Mouse (Mus musculus) MEL (cell line): ENCODE results near the gene 2010109A12Rik. TPM values are rescaled to one million over a fixed set of nuclear protein-coding genes. Genes with fewer than 3 reads are reported as not detected.

ENCODE experiments used
- DNase-seq: peaks from one replicate; pipeline ENCODE4 v3.0.0; 2011; ENCODE audit warnings: low read depth, low spot score
- H3K27ac ChIP-seq: 2 replicates; pipeline ENCODE4 v1.5.1; 2012; ENCODE audit warnings: low read depth, mild to moderate bottlenecking, control low read depth, low read length, moderate library complexity; ENCODE audit not compliant: control insufficient read depth
- H3K27me3 ChIP-seq, 2 experiments: fragments of 150-350 bp in 1 of 2; sonication (generic) in 1 of 2; 2 replicates each; pipeline ENCODE4 v1.6.1; 2012; ENCODE audit warnings: low read length in 2 of 2, mild to moderate bottlenecking in 2 of 2, improper control_type of control experiment in 1 of 2, moderate library complexity in 1 of 2; ENCODE audit not compliant: insufficient read depth in 2 of 2, control insufficient read depth in 1 of 2
- H3K36me3 ChIP-seq, 2 experiments: 2 replicates each; pipeline ENCODE4 v1.6.1; 2012 to 2014; ENCODE audit warnings: low read length in 2 of 2, improper control_type of control experiment in 1 of 2, inconsistent platforms in 1 of 2, mild to moderate bottlenecking in 1 of 2; ENCODE audit not compliant: insufficient read depth in 2 of 2, control insufficient read depth in 1 of 2
- H3K4me1 ChIP-seq, 2 experiments: fragments of 150-350 bp in 1 of 2; sonication (generic) in 1 of 2; 2 replicates each; pipeline ENCODE4 v1.6.1; 2012; ENCODE audit warnings: low read length in 2 of 2, improper control_type of control experiment in 1 of 2, mild to moderate bottlenecking in 1 of 2; ENCODE audit not compliant: insufficient read depth in 2 of 2, control insufficient read depth in 1 of 2
- H3K4me3 ChIP-seq, 2 experiments: fragments of 150-350 bp in 1 of 2; sonication (generic) in 1 of 2; 2 replicates each; pipeline ENCODE4 v1.5.1; 2012; ENCODE audit warnings: low read depth in 2 of 2, low read length in 2 of 2, mild to moderate bottlenecking in 2 of 2, moderate library complexity in 2 of 2, control low read depth in 1 of 2, improper control_type of control experiment in 1 of 2; ENCODE audit not compliant: control insufficient read depth in 1 of 2, insufficient read depth in 1 of 2
- H3K79me2 ChIP-seq: 2 replicates; pipeline ENCODE4 v1.6.1; 2012; ENCODE audit warnings: mild to moderate bottlenecking, low read length, moderate library complexity; ENCODE audit not compliant: control insufficient read depth, poor library complexity, insufficient read depth
- H3K9ac ChIP-seq: 2 replicates; pipeline ENCODE4 v1.6.1; 2012; ENCODE audit warnings: low read depth, mild to moderate bottlenecking, control low read depth, low read length, moderate library complexity; ENCODE audit not compliant: control insufficient read depth, poor library complexity, severe bottlenecking
- H3K9me3 ChIP-seq: fragments of 150-350 bp; sonication (generic); replicated peaks from 2 replicates; pipeline ENCODE4 v1.6.1; 2012; ENCODE audit warnings: mild to moderate bottlenecking, low read length, improper control_type of control experiment, moderate library complexity; ENCODE audit not compliant: insufficient read depth
- CHD1 ChIP-seq: IDR thresholded peaks from 2 replicates; pipeline ENCODE4 v1.6.1; 2012; ENCODE audit warnings: low read depth, mild to moderate bottlenecking, inconsistent platforms, low read length, improper control_type of control experiment
- CTCF ChIP-seq, 3 experiments: IDR thresholded peaks in 2 of 3; conservative IDR thresholded peaks in 1 of 3; 2 replicates each; pipeline ENCODE4 v1.5.1; 2011 to 2012; ENCODE audit warnings: low read length in 3 of 3, low read depth in 2 of 3, mild to moderate bottlenecking in 2 of 3, improper control_type of control experiment in 1 of 3, inconsistent platforms in 1 of 3, mixed read lengths in 1 of 3, moderate library complexity in 1 of 3; ENCODE audit not compliant: control insufficient read depth in 1 of 3, insufficient read depth in 1 of 3, poor library complexity in 1 of 3, severe bottlenecking in 1 of 3
- EP300 ChIP-seq, 2 experiments: IDR thresholded peaks; 2 replicates each; pipeline ENCODE4 v1.6.1; 2011; ENCODE audit warnings: improper control_type of control experiment in 2 of 2, low read length in 2 of 2, low read depth in 1 of 2, mild to moderate bottlenecking in 1 of 2
- GABPA ChIP-seq: IDR thresholded peaks from 2 replicates; pipeline ENCODE4 v1.6.1; 2012; ENCODE audit warnings: low read depth, mild to moderate bottlenecking, inconsistent platforms, low read length, improper control_type of control experiment, moderate library complexity
- HCFC1 ChIP-seq: IDR thresholded peaks from 2 replicates; pipeline ENCODE4 v1.6.1; 2012; ENCODE audit warnings: low read depth, mild to moderate bottlenecking, inconsistent platforms, low read length, improper control_type of control experiment, moderate library complexity
- KAT2A ChIP-seq: conservative IDR thresholded peaks from 2 replicates; pipeline ENCODE4 v1.6.1; 2012; ENCODE audit warnings: low read depth, low read length, improper control_type of control experiment, inconsistent platforms
- MAFK ChIP-seq: IDR thresholded peaks from 2 replicates; pipeline ENCODE4 v1.6.1; 2011; ENCODE audit warnings: low read depth, mild to moderate bottlenecking, low read length, improper control_type of control experiment, borderline replicate concordance
- MAZ ChIP-seq: IDR thresholded peaks from 2 replicates; pipeline ENCODE4 v1.6.1; 2012; ENCODE audit warnings: low read depth, mild to moderate bottlenecking, inconsistent platforms, low read length, improper control_type of control experiment
- MXI1 ChIP-seq: IDR thresholded peaks from 2 replicates; pipeline ENCODE4 v1.6.1; 2011; ENCODE audit warnings: mild to moderate bottlenecking, low read depth, low read length, improper control_type of control experiment
- MYB ChIP-seq: IDR thresholded peaks from 2 replicates; pipeline ENCODE4 v1.6.1; 2011; ENCODE audit warnings: mild to moderate bottlenecking, low read depth, low read length, improper control_type of control experiment
- MYC ChIP-seq: IDR thresholded peaks from 2 replicates; pipeline ENCODE4 v1.6.1; 2011; ENCODE audit warnings: low read depth, mild to moderate bottlenecking, low read length, improper control_type of control experiment, moderate library complexity
- NELFE ChIP-seq: IDR thresholded peaks from 2 replicates; pipeline ENCODE4 v1.6.1; 2011; ENCODE audit warnings: low read depth, low read length, improper control_type of control experiment
- POLR2AphosphoS5 ChIP-seq: IDR thresholded peaks from 2 replicates; pipeline ENCODE4 v1.6.1; 2012; ENCODE audit warnings: low read depth, borderline replicate concordance, mild to moderate bottlenecking, inconsistent platforms, low read length, moderate library complexity, mixed read lengths
- SMC3 ChIP-seq: IDR thresholded peaks from 2 replicates; pipeline ENCODE4 v1.6.1; 2011; ENCODE audit warnings: low read depth, low read length, improper control_type of control experiment
- TAL1 ChIP-seq: IDR thresholded peaks from 2 replicates; pipeline ENCODE4 v1.6.1; 2012; ENCODE audit warnings: mild to moderate bottlenecking, inconsistent platforms, low read length, moderate library complexity, mixed read lengths
- TBP ChIP-seq: IDR thresholded peaks from 2 replicates; pipeline ENCODE4 v1.8.0; 2011; ENCODE audit warnings: low read depth, low read length, improper control_type of control experiment
- USF2 ChIP-seq, 2 experiments: IDR thresholded peaks; 2 replicates each; pipeline ENCODE4 v1.6.1; 2011 to 2012; ENCODE audit warnings: improper control_type of control experiment in 2 of 2, low read length in 2 of 2, borderline replicate concordance in 1 of 2, inconsistent platforms in 1 of 2, low read depth in 1 of 2, mild to moderate bottlenecking in 1 of 2; ENCODE audit not compliant: insufficient read depth in 1 of 2
- ZMIZ1 ChIP-seq: IDR thresholded peaks from 2 replicates; pipeline ENCODE4 v1.6.1; 2012; ENCODE audit warnings: low read depth, mild to moderate bottlenecking, inconsistent platforms, low read length, improper control_type of control experiment, moderate library complexity
- polyA plus RNA-seq, 2 experiments: library from polyadenylated mRNA; stranded (reverse) in 1 of 2; unstranded in 1 of 2; fragments of >175 nt in 1 of 2; fragments of >200 nt in 1 of 2; gene quantifications; 2 replicates each; pipeline versions ENCODE4 v1.2.1 to v1.2.4; 2012; ENCODE audit warnings: low replicate concordance in 2 of 2, low read depth in 1 of 2; ENCODE audit not compliant: insufficient read length in 2 of 2, insufficient read depth in 1 of 2, missing spikeins in 1 of 2
- total RNA-seq: library from RNA; depleted of rRNA; stranded (reverse); fragments of 300-350 nt; gene quantifications from 2 replicates; pipeline ENCODE4 v1.2.3, GENCODE M21; 2012

Gene 2010109A12Rik
- total and polyA plus RNA-seq, 3 experiments, result 0.21 to 0.23 TPM; not detected in 1

- no peaks in the 10 kb centered on the region for H3K4me1 ChIP-seq
- TF ChIP-seq CHD1 (no peak), MYB (no peak), EP300 (IDR thresholded peaks at IDR 0.05; ENCODE audit: low read depth in 1 of 2, low read length in 2 of 2) (no peak)
- H3K36me3 ChIP-seq, result peaks cover 0 to 38% of the 10 kb centered on the region in 2 experiments; a peak in 2 of 4 replicates
- no peaks in the 10 kb centered on the region for H3K79me2 ChIP-seq
- no peak overlapping the region for H3K27ac ChIP-seq
- H3K9me3 ChIP-seq, result no peaks in the 10 kb centered on the region
- DNase-seq, result no peak
- H3K4me3 ChIP-seq, result no peak overlapping the region
- H3K9ac ChIP-seq, result no peak overlapping the region
- no peaks in the 10 kb centered on the region for H3K27me3 ChIP-seq
Observed at GRCm38 (mm10) chr5:93184548-93184947, 21.8 kb upstream of the 2010109A12Rik start.

GRCm38 (mm10) chr5:93189607-93190006 lies 16.7 kb upstream of the 2010109A12Rik start:
- Histone ChIP-seq H3K4me1 (peaks cover 2 to 5% of the 10 kb centered on the region in 2 experiments; a peak in 3 of 4 replicates), H3K4me3 (no peak overlapping the region), H3K79me2 (no peaks in the 10 kb centered on the region), H3K27ac (no peak overlapping the region), H3K9me3 (no peaks in the 10 kb centered on the region), H3K36me3 (peaks cover 6 to 48% of the 10 kb centered on the region in 2 experiments), H3K9ac (no peak overlapping the region), H3K27me3 (no peaks in the 10 kb centered on the region)
- no peak for DNase-seq
- TF ChIP-seq MXI1 (no peak), TAL1 (no peak), POLR2AphosphoS5 (no peak), TBP (no peak), ZMIZ1 (no peak), CTCF (IDR thresholded peaks at IDR 0.05 in 2 of 3, conservative IDR thresholded peaks at IDR 0.05 in 1 of 3; ENCODE audit: control insufficient read depth in 1 of 3, insufficient read depth in 1 of 3, low read depth in 2 of 3, low read length in 3 of 3, poor library complexity in 1 of 3, severe bottlenecking in 1 of 3) (no peak), HCFC1 (no peak), MAZ (no peak), NELFE (no peak), USF2 (IDR thresholded peaks at IDR 0.05; ENCODE audit: borderline replicate concordance in 1 of 2, insufficient read depth in 1 of 2, low read depth in 1 of 2, low read length in 2 of 2) (no peak), GABPA (no peak), MYB (no peak), MYC (no peak), KAT2A (no peak), SMC3 (no peak), MAFK (no peak)
